Mouse (Mus musculus): ENCODE results near the gene Ly6g6e. TPM values are rescaled to one million over a fixed set of nuclear protein-coding genes. Genes with fewer than 3 reads are reported as not detected.

Gene Ly6g6e
- polyA plus RNA-seq, 1 experiment from 2014 or later, result 1.00 TPM

- H3K27ac ChIP-seq (replicated peaks), result peak within 1 kb of the TSS; percentile 70
- H3K9me3 ChIP-seq, result no peaks in the 10 kb centered on the region
- 41% methylated on average over 10 of the region's 10 CpGs for WGBS
- peaks cover 71% of the 10 kb centered on the region for H3K27me3 ChIP-seq (replicated peaks; ENCODE audit: low read depth, poor library complexity, severe bottlenecking)
- H3K4me1 ChIP-seq, result peaks cover 34% of the 10 kb centered on the region
- no peak for DNase-seq (ENCODE audit: low spot score)
- H3K4me3 ChIP-seq, result peak within 1 kb of the TSS; percentile 58
- peaks cover 26% of the 10 kb centered on the region for H3K36me3 ChIP-seq (replicated peaks)
Observed at GRCm38 (mm10) chr17:35066084-35066483, 10.6 kb upstream of the Ly6g6e start, which contains the start of gene Mpig6b. Gene Mpig6b, minus strand, starts transcription at chr17:35066184.

- WGBS, result 85% methylated on average over 17 of the region's 17 CpGs
- no peak for DNase-seq (ENCODE audit: low spot score)
- Histone ChIP-seq H3K4me3 (no peak overlapping the region), H3K4me1 (peaks cover 28% of the 10 kb centered on the region), H3K27me3 (replicated peaks; ENCODE audit: low read depth, poor library complexity, severe bottlenecking) (peaks cover 62% of the 10 kb centered on the region), H3K9me3 (no peaks in the 10 kb centered on the region), H3K36me3 (replicated peaks) (peaks cover 5% of the 10 kb centered on the region; the same call in 1 of the 2 replicates), H3K27ac (replicated peaks) (no peak overlapping the region)
Observed at GRCm38 (mm10) chr17:35068213-35068914, 8.3 kb upstream of the Ly6g6e start.

GRCm38 (mm10) chr17:35070556-35071229 is 6.0 kb upstream of the Ly6g6e start:
- WGBS, result 51% methylated on average over 6 of the region's 6 CpGs
- DNase-seq (ENCODE audit: low spot score), result no peak

GRCm38 (mm10) chr17:35071454-35071853 is 5.2 kb upstream of the Ly6g6e start:
- 78% methylated on average over 9 of the region's 9 CpGs for WGBS
- DNase-seq (ENCODE audit: low spot score), result no peak

More at GRCm38 (mm10) chr17:35070556-35071229, 6.0 kb upstream of the Ly6g6e start:
- H3K9me3 ChIP-seq, result no peaks in the 10 kb centered on the region
- peaks cover 41% of the 10 kb centered on the region for H3K27me3 ChIP-seq (replicated peaks; ENCODE audit: low read depth, poor library complexity, severe bottlenecking)
- no peak overlapping the region for H3K27ac ChIP-seq (replicated peaks)
- H3K4me1 ChIP-seq, result peaks cover 14% of the 10 kb centered on the region
- H3K36me3 ChIP-seq (replicated peaks), result no peaks in the 10 kb centered on the region
- no peak overlapping the region for H3K4me3 ChIP-seq

GRCm38 (mm10) chr17:35074097-35074496 is 2.6 kb upstream of the Ly6g6e start:
- no peak overlapping the region for H3K27ac ChIP-seq (replicated peaks)
- H3K27me3 ChIP-seq (replicated peaks; ENCODE audit: low read depth, poor library complexity, severe bottlenecking), result peaks cover 31% of the 10 kb centered on the region
- H3K9me3 ChIP-seq, result no peaks in the 10 kb centered on the region
- H3K4me1 ChIP-seq, result peaks cover 36% of the 10 kb centered on the region
- H3K36me3 ChIP-seq (replicated peaks), result no peaks in the 10 kb centered on the region
- DNase-seq (ENCODE audit: low spot score), result no peak
- 49% methylated on average over 17 of the region's 17 CpGs for WGBS
- H3K4me3 ChIP-seq, result no peak overlapping the region

More at GRCm38 (mm10) chr17:35071454-35071853, 5.2 kb upstream of the Ly6g6e start:
- Histone ChIP-seq H3K36me3 (replicated peaks) (no peaks in the 10 kb centered on the region), H3K4me1 (peaks cover 17% of the 10 kb centered on the region), H3K27me3 (replicated peaks; ENCODE audit: low read depth, poor library complexity, severe bottlenecking) (peaks cover 39% of the 10 kb centered on the region), H3K27ac (replicated peaks) (no peak overlapping the region), H3K4me3 (no peak overlapping the region), H3K9me3 (no peaks in the 10 kb centered on the region)

GRCm38 (mm10) chr17:35077285-35077684 is 583 bp downstream of the Ly6g6e start:
- Histone ChIP-seq H3K36me3 (replicated peaks) (no peaks in the 10 kb centered on the region), H3K27me3 (replicated peaks; ENCODE audit: low read depth, poor library complexity, severe bottlenecking) (peaks cover 42% of the 10 kb centered on the region), H3K4me3 (peak overlapping the region; percentile 43), H3K9me3 (no peaks in the 10 kb centered on the region), H3K27ac (replicated peaks) (peak overlapping the region; percentile 60), H3K4me1 (peaks cover 32% of the 10 kb centered on the region)
- WGBS, result 45% methylated on average over 2 of the region's 2 CpGs
- DNase-seq (ENCODE audit: low spot score), result no peak

DNA sequence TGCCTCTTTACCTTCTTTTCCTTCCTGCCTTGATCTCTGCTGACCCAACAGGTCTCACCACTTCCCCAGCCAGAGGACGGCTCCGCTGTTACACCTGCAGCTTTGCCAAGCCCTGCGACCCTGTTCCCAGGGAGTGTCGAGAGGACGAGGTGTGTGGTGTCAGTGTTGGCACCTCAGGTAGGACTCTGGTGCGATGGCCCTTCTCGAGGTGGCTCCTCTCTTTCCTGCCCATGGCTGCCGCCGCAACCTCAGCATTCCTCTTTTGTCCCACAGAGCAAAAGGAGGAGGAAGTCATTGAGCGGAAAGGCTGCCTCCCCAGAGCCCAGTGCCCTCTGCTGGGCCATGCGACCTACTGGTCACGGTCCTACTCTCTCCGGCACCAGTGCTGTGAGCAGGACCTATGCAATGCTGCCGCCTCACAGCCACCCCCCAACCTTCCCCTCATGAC is 1.1 kb downstream of the Ly6g6e start, which contains the start of gene Ly6g6d:
Gene Ly6g6d (minus strand): TSS at position 280 of the 448 bp plus-strand sequence.
- WGBS, result 9% methylated on average over 14 of the region's 14 CpGs
- Histone ChIP-seq H3K36me3 (replicated peaks) (no peaks in the 10 kb centered on the region), H3K27me3 (replicated peaks; ENCODE audit: low read depth, poor library complexity, severe bottlenecking) (peaks cover 42% of the 10 kb centered on the region), H3K4me1 (peaks cover 32% of the 10 kb centered on the region), H3K9me3 (no peaks in the 10 kb centered on the region), H3K27ac (replicated peaks) (peak within 1 kb of the TSS; percentile 60), H3K4me3 (peak within 1 kb of the TSS; percentile 43)
- peak; percentile 40 for DNase-seq (ENCODE audit: low spot score)

DNA sequence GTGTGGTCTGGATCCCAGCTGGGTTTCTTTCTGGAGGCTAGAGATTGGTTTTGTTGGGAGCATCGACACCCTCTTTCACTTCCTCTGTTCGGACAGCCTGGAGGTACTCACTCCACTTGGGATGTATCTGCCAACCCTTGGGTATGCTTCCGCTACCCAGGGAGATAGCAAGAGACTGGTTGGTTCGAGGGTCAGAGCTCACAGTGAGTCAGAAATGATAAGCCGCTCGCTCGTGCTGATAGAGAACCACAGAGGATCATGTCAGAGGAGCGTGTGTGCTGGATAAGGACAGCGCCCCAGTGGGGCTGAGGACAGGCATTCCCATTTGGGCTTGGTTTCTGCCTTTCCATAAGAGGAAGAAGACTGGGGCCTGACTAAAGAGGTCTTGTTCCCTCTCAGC is 3.1 kb downstream of the Ly6g6e start:
- Histone ChIP-seq H3K27ac (replicated peaks) (no peak overlapping the region), H3K9me3 (no peaks in the 10 kb centered on the region), H3K4me1 (peaks cover 26% of the 10 kb centered on the region), H3K27me3 (replicated peaks; ENCODE audit: low read depth, poor library complexity, severe bottlenecking) (peaks cover 42% of the 10 kb centered on the region), H3K4me3 (no peak overlapping the region), H3K36me3 (replicated peaks) (no peaks in the 10 kb centered on the region)
- DNase-seq (ENCODE audit: low spot score), result no peak
- WGBS, result 73% methylated on average over 9 of the region's 9 CpGs

GRCm38 (mm10) chr17:35080248-35080647 is 3.5 kb downstream of the Ly6g6e start:
- DNase-seq (ENCODE audit: low spot score), result no peak
- Histone ChIP-seq H3K36me3 (replicated peaks) (no peaks in the 10 kb centered on the region), H3K27ac (replicated peaks) (no peak overlapping the region), H3K4me1 (peaks cover 26% of the 10 kb centered on the region), H3K9me3 (no peaks in the 10 kb centered on the region), H3K27me3 (replicated peaks; ENCODE audit: low read depth, poor library complexity, severe bottlenecking) (peaks cover 42% of the 10 kb centered on the region), H3K4me3 (no peak overlapping the region)
- WGBS, result 67% methylated on average over 6 of the region's 6 CpGs

DNA sequence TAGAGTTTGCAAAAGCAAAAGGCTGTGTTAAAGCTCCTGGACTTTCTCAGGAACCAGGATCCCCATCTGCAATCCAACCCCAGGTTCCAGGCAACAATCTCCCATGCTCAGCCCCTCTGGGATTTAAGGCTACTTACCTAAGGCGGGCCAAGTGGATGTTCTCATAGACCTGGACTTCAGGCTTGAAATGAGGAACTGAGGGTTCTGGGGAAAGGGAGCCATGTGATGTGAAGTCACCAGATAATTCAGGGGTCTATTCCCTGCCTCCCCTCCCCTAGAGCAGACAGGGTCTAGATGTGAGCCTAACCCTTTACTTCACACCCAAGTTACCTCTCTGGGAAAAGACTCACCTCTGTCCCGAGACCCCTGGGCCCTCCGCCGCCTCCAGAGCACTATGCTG is 4.0 kb downstream of the Ly6g6e start:
- Histone ChIP-seq H3K9me3 (no peaks in the 10 kb centered on the region), H3K4me3 (no peak overlapping the region), H3K27me3 (replicated peaks; ENCODE audit: low read depth, poor library complexity, severe bottlenecking) (peaks cover 40% of the 10 kb centered on the region), H3K4me1 (peaks cover 26% of the 10 kb centered on the region), H3K27ac (replicated peaks) (no peak overlapping the region), H3K36me3 (replicated peaks) (no peaks in the 10 kb centered on the region)
- 69% methylated on average over 4 of the region's 4 CpGs for WGBS
- no peak for DNase-seq (ENCODE audit: low spot score)

DNA sequence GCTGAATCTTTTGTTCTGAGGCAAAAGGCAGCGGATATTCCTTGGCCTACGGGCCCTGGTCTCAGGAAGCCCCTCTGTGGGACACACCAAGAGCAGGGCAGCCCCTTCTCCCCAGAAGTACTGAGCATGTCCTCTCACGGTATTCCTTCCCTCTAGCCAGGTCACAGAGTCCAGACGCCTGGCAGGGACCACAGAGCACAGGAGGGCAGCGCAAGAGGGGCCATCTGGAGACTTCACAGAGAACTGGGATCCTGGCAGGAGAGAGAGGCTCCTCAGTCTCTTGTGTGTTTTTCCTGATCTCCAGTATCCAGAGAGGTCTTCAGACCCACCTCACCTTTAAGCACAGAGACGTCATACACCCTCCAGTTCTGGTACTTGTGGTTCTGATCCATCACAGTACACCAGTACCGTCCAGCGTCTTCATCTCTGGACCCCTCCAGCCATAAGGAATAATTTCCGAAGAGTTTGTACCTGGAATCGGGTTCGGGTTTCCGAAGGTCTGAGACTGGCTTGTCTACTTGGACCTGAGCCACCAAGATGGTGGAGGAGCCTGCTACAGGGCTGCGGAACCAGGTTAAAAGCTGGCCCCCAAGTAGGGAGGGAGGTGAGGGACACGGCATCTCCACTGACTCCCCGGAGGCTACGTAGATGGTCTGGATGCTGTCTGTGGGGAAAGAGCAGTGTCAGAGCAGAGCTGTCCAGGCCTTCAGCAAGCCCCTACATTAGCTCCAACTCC is 6.3 kb downstream of the Ly6g6e start:
- no peak for DNase-seq (ENCODE audit: low spot score)
- Histone ChIP-seq H3K27ac (replicated peaks) (peak overlapping the region; percentile 32; the same call in 1 of the 2 replicates), H3K36me3 (replicated peaks) (no peaks in the 10 kb centered on the region), H3K9me3 (no peaks in the 10 kb centered on the region), H3K27me3 (replicated peaks; ENCODE audit: low read depth, poor library complexity, severe bottlenecking) (peaks cover 20% of the 10 kb centered on the region), H3K4me3 (no peak overlapping the region), H3K4me1 (peaks cover 3% of the 10 kb centered on the region)
- WGBS, result 84% methylated on average over 16 of the region's 16 CpGs

DNA sequence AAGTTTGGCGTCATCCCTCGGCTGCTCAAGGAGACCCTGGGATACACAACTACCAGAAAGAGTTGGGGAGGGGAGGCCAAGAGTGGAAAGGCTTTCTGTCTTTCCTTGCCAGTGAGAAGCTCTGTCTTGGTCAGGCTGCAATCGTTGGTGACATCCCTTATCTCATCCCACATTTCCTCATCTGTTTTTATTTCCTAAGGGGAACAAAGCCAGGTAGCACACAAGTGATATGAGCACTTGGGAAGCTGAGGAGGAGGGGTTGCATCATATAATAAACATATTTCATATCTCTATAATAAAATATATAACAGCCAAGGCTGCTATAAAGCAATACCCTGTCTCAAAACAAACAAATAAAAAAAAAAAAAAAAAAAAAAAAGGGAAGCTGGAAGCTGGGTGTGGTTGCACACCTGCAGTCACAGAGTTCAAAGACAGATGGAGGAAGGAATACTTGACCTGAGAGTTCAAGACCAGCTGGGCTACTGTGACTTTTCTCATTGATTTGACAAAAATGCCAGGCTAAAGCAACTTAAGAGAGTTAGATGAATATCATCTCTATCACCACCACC is 7.3 kb downstream of the Ly6g6e start:
- H3K4me3 ChIP-seq, result no peak overlapping the region
- no peaks in the 10 kb centered on the region for H3K4me1 ChIP-seq
- DNase-seq (ENCODE audit: low spot score), result no peak
- H3K27ac ChIP-seq (replicated peaks), result no peak overlapping the region
- no peaks in the 10 kb centered on the region for H3K36me3 ChIP-seq (replicated peaks)
- H3K9me3 ChIP-seq, result no peaks in the 10 kb centered on the region
- WGBS, result 86% methylated on average over 3 of the region's 3 CpGs
- peaks cover 16% of the 10 kb centered on the region; the same call in 1 of the 2 replicates for H3K27me3 ChIP-seq (replicated peaks; ENCODE audit: low read depth, poor library complexity, severe bottlenecking)
